Mouse (Mus musculus) heart, postnatal 0 days (tissue): ENCODE data around the gene Foxp1. TPM values are rescaled to one million over a fixed set of nuclear protein-coding genes. Genes with fewer than 3 reads are reported as not detected.

Experiments used
- ATAC-seq: fragments of 200-750 bp; cut with Nextera tagmentation; 2 replicates; pipeline ENCODE4 v1.8.0; 2017; ENCODE audit warnings: low read depth, moderate number of reproducible peaks, moderate library complexity; ENCODE audit not compliant: insufficient read depth
- DNase-seq: peaks from one replicate; pipeline ENCODE4 v3.0.0-alpha.2; 2016; ENCODE audit warnings: low spot score
- H3K27ac ChIP-seq: fragments of 300-500 bp; sonication (generic); 2 replicates; pipeline ENCODE4 v1.5.1; 2014; ENCODE audit warnings: low read depth, mild to moderate bottlenecking
- H3K27me3 ChIP-seq: fragments of 300-500 bp; sonication (generic); 2 replicates; pipeline ENCODE4 v1.6.1; 2014; ENCODE audit warnings: low read length, mixed read lengths; ENCODE audit not compliant: control insufficient read depth, insufficient read depth
- H3K36me3 ChIP-seq: fragments of 300-500 bp; sonication (generic); replicated peaks from 2 replicates; pipeline ENCODE4 v1.6.1; 2014; ENCODE audit warnings: low read length, mixed read lengths; ENCODE audit not compliant: control insufficient read depth, insufficient read depth
- H3K4me1 ChIP-seq: fragments of 300-500 bp; sonication (generic); 2 replicates; pipeline ENCODE4 v1.6.1; 2014; ENCODE audit warnings: antibody characterized with exemption; ENCODE audit not compliant: control insufficient read depth, insufficient read depth
- H3K4me2 ChIP-seq: fragments of 300-500 bp; sonication (generic); 2 replicates; pipeline ENCODE4 v1.6.1; 2014; ENCODE audit warnings: low read depth, mild to moderate bottlenecking, low read length, moderate library complexity
- H3K4me3 ChIP-seq: fragments of 300-500 bp; sonication (generic); 2 replicates; pipeline ENCODE4 v1.5.1; 2014; ENCODE audit warnings: low read depth, low read length
- H3K9ac ChIP-seq: fragments of 300-500 bp; sonication (generic); replicated peaks from 2 replicates; pipeline ENCODE4 v1.6.1; 2014; ENCODE audit warnings: low read depth, low read length, mixed read lengths
- H3K9me3 ChIP-seq: fragments of 300-500 bp; sonication (generic); replicated peaks from 2 replicates; pipeline ENCODE4 v1.6.1; 2016; ENCODE audit warnings: low read length; ENCODE audit not compliant: control insufficient read depth
- CTCF ChIP-seq: IDR thresholded peaks from 2 replicates; pipeline ENCODE4 v1.5.1; 2016; ENCODE audit warnings: antibody characterized with exemption, control low read depth, low read depth
- EP300 ChIP-seq: IDR thresholded peaks from 2 replicates; pipeline ENCODE4 v1.6.1; 2016; ENCODE audit warnings: antibody characterized with exemption, low read depth
- WGBS: fragments of 180-500 bp; shearing (Covaris S2); extraction: QIAGEN DNeasy Blood & Tissue Kit; methylation state at CpG from one replicate; pipeline ENCODE4 v1.1.7; 2014; 5-methylcytosine and 5-hydroxymethylcytosine counted together
- polyA plus RNA-seq: library from polyadenylated mRNA; unstranded; fragments of >200 nt; fragmentation: Nextera tagmentation; extraction: Ambion mirVana; gene quantifications from 2 replicates; pipeline ENCODE4 v1.2.1, GENCODE M21; 2015
- total RNA-seq: library from RNA; depleted of rRNA; stranded (reverse); fragments of >200 nt; gene quantifications from 2 replicates; pipeline ENCODE4 v1.2.3, GENCODE M21; 2014; ENCODE audit warnings: low replicate concordance

The Foxp1 gene
- total and polyA plus RNA-seq, 2 experiments from 2014 or later: 40.7 to 88.1 TPM

DNA sequence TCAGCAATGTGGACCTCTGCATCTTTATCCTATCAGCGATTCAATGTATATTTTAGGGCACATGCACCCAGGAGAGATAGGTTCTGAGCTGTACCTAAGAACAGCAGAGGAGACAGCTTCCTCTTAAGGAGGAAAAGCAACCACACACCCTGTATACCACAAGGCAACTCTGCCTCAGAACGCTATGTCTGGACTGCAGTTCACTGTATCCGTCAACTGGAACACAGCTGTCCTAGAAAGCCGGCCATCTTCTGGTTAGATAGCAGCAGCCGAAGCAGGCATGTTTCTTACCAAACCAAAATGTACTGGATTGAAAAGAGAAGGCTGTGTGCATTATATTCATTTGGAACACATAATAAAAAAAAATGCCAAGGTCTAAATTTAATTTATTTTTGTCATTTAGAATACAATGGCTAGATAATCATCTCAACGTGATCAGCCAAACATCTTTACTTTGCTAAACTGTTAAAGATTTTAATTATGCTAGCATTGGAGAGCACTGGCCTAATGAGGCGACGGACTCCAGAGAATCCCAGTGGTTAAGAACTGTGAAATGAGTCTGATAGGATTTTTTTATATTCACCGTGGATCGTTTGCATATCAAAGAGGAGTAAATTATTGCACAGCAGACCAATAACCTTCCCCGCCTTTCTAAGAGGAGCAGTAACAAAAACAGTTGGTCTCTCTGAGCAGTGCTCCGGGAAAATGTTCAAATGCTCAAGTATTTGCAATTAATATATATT is 518.1 kb downstream of the Foxp1 start:
- Histone ChIP-seq H3K27ac (no peak overlapping the region), H3K9me3 (0 out of 2 replicates have a peak, but pooled peaks cover 4% of the 10 kb centered on the region), H3K9ac (no peak overlapping the region), H3K4me1 (peaks cover 11% of the 10 kb centered on the region), H3K36me3 (peaks cover 73% of the 10 kb centered on the region), H3K27me3 (no peaks in the 10 kb centered on the region), H3K4me2 (no peak overlapping the region), H3K4me3 (no peak overlapping the region)
- no peak for DNase-seq
- TF ChIP-seq EP300 (no peak), CTCF (no peak)
- no peak for ATAC-seq
- WGBS: 87% methylated on average over 12 of the region's 12 CpGs

DNA sequence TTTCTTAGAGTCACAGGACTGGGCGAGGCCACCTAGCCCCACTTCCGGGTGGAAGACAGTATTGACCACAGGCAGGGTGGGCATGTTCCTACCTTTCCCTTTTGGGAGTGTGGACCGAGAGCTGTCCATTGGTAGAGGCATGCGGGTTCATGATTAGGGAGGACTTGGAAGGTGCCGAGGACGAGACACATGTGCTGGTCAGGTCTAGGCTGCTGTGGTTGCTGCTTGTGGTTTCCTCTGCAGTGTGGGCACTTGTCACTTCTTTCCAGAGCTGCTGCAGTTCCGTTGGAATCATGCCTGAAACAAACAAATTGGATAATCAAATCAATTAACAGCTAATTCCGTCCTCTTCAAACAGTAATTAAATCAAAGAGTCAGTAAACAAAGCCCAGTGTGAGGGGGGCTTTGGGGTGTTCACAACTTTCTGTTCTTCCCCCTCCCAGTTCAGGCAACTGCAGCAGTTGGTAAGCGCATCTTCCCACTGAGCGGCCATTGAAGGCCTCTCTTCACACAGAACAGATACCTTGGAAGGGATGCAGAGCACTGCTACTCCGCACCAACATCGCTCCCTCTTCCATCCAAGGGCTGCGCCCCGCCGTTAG is 519.3 kb downstream of the Foxp1 start:
- WGBS: 90% methylated on average over 15 of the region's 15 CpGs
- H3K36me3 ChIP-seq: peaks cover 64% of the 10 kb centered on the region
- H3K27me3 ChIP-seq: no peaks in the 10 kb centered on the region
- H3K27ac ChIP-seq: no peak overlapping the region
- DNase-seq: no peak
- H3K4me1 ChIP-seq: peaks cover 14% of the 10 kb centered on the region
- no peak overlapping the region for H3K9ac ChIP-seq
- H3K9me3 ChIP-seq: 0 out of 2 replicates have a peak, but pooled peaks cover under 1% of the 10 kb centered on the region
- H3K4me3 ChIP-seq: no peak overlapping the region
- H3K4me2 ChIP-seq: no peak overlapping the region
- ATAC-seq: no peak
- TF ChIP-seq EP300: no peak
- no peak for TF ChIP-seq CTCF

DNA sequence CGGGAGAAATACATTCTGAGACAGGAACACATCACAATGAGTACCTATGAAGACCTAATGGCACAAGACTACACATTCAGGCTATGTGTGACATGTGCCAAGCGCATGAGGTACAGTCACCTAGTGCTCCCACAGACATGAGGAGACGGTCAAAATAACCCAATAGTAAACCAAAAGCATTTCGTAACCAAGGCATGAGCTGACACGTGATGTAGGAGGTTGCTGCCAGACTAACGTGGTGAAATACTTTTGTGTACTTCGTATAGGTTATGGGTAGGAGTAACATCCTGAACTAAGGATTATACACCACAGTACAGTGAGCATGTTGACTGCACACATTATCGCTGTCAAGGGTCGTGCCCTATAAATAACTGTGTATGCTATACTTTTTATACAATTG is 520.9 kb downstream of the Foxp1 start:
- TF ChIP-seq EP300 (no peak), CTCF (no peak)
- 89% methylated on average over 9 of the region's 9 CpGs for WGBS
- Histone ChIP-seq H3K27ac (no peak overlapping the region), H3K36me3 (peaks cover 49% of the 10 kb centered on the region), H3K27me3 (no peaks in the 10 kb centered on the region), H3K9me3 (no peaks in the 10 kb centered on the region), H3K4me1 (peaks cover 22% of the 10 kb centered on the region), H3K4me2 (no peak overlapping the region), H3K9ac (no peak overlapping the region), H3K4me3 (no peak overlapping the region)
- ATAC-seq (no peak), DNase-seq (no peak)

DNA sequence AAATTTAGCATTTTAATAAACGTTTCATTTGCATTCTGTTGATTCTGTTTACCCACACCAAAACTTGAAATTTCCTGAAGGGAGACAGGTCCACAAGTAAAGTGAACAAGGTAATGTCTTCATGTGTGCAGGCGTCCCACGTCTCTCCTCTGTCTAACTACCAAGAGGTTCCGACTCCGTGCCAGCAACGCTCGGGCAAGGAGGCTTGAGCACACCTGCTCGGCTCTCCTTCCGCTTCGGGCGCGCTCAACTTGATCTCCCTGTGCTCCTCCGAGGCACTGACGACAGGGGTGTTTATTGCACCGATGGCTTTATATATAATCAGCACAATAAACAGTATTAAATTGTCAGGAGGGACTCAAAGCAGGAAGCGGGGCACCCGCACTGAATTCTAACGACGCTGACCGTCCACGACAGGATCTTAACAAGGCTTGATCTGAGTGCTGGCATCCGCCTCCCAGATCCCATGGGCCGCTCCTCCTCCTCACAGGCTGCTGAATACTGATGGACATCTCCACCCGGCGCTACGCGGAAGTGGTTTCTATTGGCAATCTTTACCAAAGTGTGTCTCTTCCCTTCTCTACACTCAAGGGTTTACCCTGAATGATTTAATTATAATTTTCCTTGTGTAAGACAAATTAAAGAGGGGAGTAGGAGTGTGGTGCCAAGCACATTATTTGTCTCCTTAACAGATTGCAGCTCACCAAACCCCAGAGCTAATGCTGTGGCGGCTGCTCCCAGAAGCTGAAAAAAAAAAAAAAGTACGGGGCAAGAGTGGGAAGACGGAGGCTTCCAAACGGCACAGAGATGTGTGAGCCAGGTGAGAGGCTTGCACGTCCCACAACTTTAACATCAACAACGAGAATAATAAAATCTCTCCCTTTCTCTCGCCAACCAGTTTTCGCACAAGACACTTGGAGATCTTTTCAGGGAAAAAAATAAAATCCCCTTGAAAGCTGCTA is 523.3 kb downstream of the Foxp1 start:
- Histone ChIP-seq H3K9me3 (no peaks in the 10 kb centered on the region), H3K27me3 (no peaks in the 10 kb centered on the region), H3K4me1 (peaks cover 37% of the 10 kb centered on the region), H3K4me2 (no peak overlapping the region), H3K36me3 (peaks cover 29% of the 10 kb centered on the region), H3K27ac (no peak overlapping the region), H3K9ac (no peak overlapping the region), H3K4me3 (no peak overlapping the region)
- TF ChIP-seq CTCF (no peak), EP300 (no peak)
- WGBS: 86% methylated on average over 35 of the region's 35 CpGs
- DNase-seq (no peak), ATAC-seq (no peak)

DNA sequence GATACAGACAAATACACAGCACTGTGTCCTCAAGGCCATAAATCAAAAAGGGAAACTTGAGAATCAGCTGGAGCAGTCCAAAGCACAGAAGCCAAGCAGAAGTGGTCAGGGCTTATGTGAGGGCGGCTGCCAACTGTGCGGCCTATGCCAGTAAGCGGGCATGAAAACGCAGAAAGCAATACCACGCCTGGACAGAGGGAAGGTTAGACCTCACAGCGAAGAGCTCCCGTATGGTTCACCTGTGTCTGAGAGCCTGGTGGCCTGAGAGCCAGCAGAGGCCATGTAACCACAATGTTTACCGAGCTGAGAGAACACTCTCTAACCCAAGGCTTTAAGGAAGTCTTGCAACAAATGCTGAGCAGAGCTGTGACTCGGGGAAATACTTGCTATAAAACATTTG is 524.8 kb downstream of the Foxp1 start:
- no peaks in the 10 kb centered on the region for H3K27me3 ChIP-seq
- peak overlapping the region; percentile 48 for H3K27ac ChIP-seq
- H3K4me3 ChIP-seq: no peak overlapping the region
- peaks cover 51% of the 10 kb centered on the region for H3K4me1 ChIP-seq
- TF ChIP-seq EP300 (no peak), CTCF (no peak)
- H3K4me2 ChIP-seq: no peak overlapping the region
- 71% methylated on average over 9 of the region's 9 CpGs for WGBS
- no peaks in the 10 kb centered on the region for H3K9me3 ChIP-seq
- H3K9ac ChIP-seq: no peak overlapping the region
- H3K36me3 ChIP-seq: peaks cover 17% of the 10 kb centered on the region
- DNase-seq: no peak
- no peak for ATAC-seq
